Mouse (Mus musculus): ENCODE measurements around the gene Rsph10b. TPM values are rescaled to one million over a fixed set of nuclear protein-coding genes. Genes with fewer than 3 reads are reported as not detected.

Rsph10b gene
- total RNA-seq, 2 experiments from 2014 or later = 2.1 to 3.0 TPM

DNA sequence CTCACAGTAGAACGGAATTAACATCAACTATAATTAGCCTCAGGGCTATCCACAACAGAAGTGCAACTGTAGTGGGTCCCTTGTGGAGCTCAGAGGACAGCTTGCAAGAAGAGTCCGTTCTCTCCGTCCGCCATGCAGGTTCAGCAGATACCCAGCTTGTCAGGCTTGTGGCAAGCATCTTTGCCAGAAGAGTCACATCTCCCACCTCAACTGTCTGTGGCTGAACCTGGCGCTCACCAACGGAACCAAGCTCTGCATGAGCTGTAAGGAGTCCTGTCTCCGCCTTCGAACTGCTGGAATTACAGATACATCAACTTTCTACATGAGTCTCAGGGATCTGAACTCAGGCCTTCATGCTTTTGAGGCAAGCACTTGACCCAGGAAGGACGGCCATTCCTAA is 3.3 kb downstream of the Rsph10b start:
- no peak for DNase-seq

- no peak for DNase-seq
Measured at GRCm38 (mm10) chr5:143941588-143941987, 8.8 kb downstream of the Rsph10b start.

DNA sequence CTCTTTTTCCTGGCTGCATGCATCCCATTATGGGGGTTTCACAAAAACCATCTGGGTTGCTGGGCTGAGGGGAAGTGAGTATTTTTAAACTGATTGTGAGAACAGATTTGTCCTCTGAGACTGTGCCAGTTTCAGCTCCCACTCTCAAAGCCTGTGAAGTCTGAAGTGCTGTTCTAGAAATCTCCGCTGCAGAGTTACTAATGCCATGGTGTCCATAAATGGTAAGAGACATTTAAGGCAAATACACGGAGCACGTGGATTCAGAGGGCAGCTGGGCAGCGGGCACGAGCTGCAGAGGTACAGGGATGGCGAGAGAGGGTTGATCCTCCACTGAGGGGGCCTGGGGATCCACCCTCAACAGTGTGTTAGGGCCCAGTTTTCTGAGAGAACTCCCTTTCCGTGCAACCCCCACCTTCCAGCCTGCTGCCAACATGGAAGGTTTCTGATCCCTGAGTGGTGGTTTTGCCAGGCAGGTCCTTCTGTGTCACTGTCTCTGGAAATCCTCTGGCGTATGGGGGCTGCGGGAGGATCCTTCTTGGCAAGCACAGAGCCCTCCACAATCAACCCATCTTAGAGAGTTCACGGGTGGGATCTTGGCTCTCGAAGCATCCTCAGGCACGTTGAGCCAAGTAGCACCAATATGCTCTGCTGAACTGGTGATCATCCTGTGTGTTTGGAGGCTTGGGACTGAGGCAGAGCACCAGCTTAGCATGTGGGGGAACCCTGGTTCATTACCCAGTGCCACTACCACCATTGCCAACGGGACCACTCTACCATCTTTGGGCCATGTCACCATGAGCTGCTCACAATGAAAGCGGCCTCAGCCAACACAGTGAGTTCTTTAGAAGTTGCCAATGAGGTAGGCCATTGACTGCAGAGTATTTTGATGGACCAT is 10.6 kb downstream of the Rsph10b start:
- DNase-seq = peak; percentile 76 to 85

DNA sequence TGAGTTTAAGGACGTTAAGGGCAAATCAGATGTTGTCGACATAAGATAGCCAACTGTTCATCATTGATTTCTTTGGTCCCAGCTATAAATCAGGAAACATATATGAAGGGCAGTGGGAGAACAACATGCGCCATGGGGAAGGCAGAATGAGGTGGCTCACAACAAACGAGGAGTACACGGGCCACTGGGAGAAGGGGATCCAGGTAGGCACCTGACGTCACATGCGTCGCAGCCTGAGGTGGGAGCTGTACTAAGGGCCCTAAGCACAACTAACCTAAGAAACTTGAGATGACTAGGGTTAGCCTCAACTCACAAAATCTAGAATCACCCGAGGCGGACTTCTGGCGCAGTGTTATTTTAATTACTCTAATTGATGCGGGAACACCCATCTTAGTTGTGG is 15.5 kb downstream of the Rsph10b start:
- DNase-seq = no peak

DNA sequence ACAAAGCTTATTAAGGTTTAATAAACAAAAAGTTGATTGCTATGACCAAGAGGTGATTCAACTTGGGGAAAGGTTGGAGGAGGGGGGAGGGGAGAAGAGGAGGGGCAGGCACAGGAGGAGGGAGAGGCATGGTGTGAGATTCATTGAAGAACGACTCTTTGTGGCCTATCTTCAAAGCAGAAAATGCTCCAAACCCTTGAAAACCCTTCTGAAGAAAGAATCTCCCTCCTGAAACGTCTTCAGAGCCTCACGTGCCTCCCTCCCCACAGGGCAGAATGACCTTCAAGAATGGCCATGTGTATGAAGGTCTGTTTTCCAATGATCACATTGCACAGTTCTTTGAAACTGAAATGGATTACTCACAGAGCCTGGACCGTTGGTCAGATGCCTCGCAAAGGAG is 17.2 kb downstream of the Rsph10b start:
- no peak for DNase-seq

- no peak for DNase-seq
Measured at GRCm38 (mm10) chr5:143957101-143957500, 24.3 kb downstream of the Rsph10b start.

DNA sequence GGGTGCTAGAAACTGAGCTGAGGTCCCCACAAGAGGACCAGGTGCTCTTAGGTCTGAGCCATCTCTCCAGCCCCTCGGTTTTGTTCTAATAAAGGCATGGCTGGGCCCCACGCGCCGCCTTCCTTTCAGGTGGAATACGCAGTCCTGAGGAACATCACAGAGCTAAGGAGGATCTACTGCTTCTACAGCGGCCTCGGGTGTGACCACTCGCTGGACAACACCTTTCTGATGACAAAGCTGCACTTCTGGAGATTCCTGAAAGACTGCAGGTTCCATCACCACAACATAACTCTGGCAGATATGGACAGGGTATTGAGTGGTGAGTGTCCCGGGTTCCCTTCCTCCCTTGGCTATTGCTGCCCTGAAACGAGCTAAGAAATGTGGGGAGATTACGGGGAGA is 26.7 kb downstream of the Rsph10b start:
- no peak for DNase-seq

- DNase-seq = no peak
Measured at GRCm38 (mm10) chr5:143961176-143961575, 28.3 kb downstream of the Rsph10b start.

GRCm38 (mm10) chr5:143965586-143966345 is 32.9 kb downstream of the Rsph10b start:
- DNase-seq = no peak

- DNase-seq = no peak
Measured at GRCm38 (mm10) chr5:143966671-143967070, 33.8 kb downstream of the Rsph10b start.

GRCm38 (mm10) chr5:143972628-143973027 is 39.8 kb downstream of the Rsph10b start:
- DNase-seq = no peak

GRCm38 (mm10) chr5:143974931-143975630 is 42.2 kb downstream of the Rsph10b start:
- peak; percentile 43 to 55 for DNase-seq

DNA sequence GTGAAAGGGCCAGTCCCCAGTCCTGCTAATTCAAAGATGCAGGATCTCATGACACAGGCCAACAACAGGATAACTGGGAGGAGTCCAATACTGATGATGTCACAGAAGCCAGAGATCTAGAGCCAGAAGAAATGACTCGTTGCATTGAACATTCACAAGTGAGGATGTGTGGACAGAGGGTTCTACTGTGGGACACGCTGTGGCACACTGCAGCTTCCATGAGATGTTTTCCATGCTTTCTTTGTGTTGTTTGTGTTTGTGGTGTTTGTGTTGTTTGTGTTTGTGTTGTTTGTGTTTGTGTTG is 42.7 kb downstream of the Rsph10b start:
- DNase-seq = no peak

DNA sequence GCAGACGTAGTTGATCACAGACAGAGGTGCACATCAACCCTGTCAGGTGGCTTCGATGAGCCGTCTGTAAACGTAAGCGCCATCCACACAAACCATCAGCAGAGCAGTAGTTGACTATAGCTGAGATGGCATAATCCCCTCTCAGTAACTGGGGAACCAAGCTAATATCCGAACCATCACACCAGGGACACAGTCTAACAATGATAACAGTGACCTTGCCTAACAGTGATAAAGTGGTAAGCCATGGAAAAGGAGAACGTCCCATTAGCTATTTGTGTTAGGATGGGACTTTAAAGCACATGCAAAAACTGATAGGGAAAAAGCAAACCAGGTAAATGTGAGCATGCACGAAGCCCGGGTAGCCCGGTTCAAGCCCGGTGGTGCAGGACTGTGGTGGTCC is 43.4 kb downstream of the Rsph10b start:
- no peak for DNase-seq

DNA sequence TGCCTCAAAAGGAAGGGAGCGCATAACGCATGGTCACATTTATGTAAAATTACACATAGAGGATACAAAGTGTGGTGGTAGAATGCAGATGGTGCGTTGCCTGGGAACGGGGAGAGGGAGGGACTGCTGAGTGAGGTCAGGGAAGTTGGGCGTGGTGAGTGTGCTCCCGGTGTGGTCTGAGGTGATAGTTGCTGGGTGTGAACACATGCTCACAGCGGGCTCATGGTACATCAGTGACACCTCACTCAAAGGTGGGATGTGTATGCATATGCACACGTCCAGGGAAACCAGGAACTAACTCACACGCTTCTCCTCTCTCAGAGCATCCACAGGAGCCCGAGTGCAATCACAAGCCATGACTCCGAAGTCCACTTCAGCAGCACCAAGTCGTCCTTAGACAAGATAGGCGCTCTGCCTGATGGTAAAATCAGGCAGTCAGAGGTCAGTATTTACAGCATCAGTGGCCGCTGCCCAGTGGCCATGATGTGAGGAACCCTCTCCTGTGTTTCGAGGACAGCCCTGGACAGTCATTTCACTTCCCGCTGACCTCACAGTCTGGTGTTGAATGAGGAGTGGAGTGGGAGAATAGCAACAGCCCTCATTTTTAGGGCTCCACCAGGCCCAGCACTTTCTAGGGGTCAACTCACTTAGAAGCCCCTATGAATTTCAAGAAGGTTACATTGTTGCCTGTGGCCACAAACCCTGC is 44.0 kb downstream of the Rsph10b start:
- no peak for DNase-seq

GRCm38 (mm10) chr5:143980858-143981257 is 48.0 kb downstream of the Rsph10b start:
- no peak for DNase-seq

- DNase-seq = no peak
Measured at GRCm38 (mm10) chr5:143982361-143982760, 49.5 kb downstream of the Rsph10b start.

DNA sequence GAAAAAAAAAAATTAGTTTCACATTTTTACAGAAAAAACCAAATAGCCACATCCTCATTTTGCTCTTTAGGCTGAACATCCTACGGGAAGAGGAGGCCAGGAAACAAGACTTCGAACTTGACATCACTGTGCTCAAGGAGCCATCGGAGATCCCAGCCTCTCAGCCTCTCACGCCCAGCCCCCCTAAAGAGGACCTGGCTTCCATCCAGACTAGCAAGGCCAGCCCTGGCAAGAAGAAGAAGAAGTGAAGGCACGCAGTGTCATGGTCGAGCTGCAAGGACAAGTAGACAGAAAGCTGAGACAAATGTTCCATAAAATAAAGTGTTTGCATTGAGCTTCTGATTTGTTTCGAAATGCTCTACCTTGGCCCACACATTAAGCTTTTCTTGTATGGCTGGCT is 52.5 kb downstream of the Rsph10b start:
- DNase-seq = no peak

DNA sequence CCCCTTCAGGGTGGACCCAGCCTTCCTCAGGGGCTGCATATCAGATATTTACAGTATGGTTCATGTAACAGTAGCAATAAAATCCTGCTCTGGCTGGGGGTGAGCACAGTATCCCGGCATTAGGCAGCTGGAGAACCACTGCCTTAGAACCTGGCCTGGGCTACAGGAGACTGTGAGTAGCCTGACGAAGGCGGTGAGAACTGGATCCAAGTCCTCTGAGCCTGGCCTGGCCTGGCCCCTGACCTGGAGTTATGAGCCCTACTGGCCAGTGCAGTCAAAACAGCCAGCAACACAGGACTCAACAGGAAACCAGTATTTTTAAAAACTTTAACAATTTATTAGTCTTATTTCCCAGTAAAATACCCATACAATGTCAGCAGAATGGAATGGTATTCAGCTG is 54.8 kb downstream of the Rsph10b start:
- DNase-seq = no peak

GRCm38 (mm10) chr5:143989046-143989445 is 56.2 kb downstream of the Rsph10b start:
- DNase-seq = peak; percentile 16 to 30

DNA sequence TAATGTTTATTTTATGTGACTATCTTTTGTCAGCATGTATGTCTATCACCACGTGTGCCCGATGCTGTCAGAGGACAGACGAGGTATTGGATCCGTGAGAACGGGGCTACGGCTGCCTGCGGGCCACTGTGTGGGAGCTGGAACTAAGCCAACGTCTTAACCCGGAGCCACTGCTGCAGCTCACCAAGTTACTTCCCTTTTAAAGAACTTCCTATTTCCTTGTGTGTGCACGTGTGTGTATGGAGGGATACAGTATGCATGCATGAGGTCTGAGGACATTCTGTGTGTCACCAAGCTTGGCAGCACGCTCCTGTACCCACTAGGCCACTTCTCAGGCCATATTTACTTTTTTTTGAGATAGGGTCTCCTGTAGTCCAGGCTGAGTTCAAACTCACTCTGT is 57.3 kb downstream of the Rsph10b start:
- no peak for DNase-seq

- DNase-seq = no peak
Measured at GRCm38 (mm10) chr5:143992661-143993060, 59.8 kb downstream of the Rsph10b start.

DNA sequence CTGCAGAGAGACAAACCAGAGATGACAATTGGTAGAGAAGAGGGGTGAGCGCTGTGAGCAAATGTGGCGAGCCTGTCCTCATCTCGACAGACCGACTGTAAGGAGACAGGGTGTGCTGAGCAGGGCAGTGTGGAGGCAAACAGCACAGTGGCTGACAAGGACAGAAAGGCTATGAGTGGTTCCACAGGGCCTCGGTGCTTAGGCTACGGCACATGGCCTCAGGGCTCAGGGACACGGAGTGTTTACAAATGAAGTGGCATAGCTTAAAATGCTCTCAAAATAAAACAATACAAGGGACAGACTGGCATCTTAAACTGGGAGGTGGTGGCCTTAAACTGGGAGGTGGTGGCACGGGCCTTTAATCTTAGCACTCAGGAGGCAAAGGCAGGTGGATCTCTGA is 60.4 kb downstream of the Rsph10b start:
- DNase-seq = no peak
